Mouse (Mus musculus) lung, postnatal 4 days (tissue): ENCODE results near the gene Itga7.

Experiments
- DNase-seq, 2 experiments: peaks; one replicate each; pipeline ENCODE4 v3.0.0; 2021

Itga7 gene

DNA sequence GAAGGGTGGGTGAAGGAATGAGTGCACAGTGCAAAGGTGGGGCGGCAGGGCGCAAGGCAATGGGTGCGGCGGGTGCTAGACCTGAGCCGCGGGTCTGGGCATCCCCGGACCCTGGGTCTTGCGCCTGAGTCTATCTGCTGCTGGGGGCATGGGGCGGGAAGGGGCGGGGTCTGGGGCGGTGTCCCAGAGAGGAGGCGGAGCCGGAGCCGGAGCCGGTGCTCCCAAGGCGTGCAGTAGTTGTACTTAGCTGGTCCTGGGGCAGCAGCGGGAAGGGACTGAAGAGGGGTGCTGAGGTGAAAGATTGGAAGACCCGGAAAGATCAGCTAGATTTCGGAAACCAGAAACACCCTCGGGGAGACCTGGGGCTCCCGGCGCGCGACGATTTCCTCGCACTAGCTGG is at the start of gene Itga7:
TSS of gene Itga7 (plus strand) at position 245 of the 400 bp plus-strand sequence.
- peak in 1 of 2 experiments; percentile 46 for DNase-seq

DNA sequence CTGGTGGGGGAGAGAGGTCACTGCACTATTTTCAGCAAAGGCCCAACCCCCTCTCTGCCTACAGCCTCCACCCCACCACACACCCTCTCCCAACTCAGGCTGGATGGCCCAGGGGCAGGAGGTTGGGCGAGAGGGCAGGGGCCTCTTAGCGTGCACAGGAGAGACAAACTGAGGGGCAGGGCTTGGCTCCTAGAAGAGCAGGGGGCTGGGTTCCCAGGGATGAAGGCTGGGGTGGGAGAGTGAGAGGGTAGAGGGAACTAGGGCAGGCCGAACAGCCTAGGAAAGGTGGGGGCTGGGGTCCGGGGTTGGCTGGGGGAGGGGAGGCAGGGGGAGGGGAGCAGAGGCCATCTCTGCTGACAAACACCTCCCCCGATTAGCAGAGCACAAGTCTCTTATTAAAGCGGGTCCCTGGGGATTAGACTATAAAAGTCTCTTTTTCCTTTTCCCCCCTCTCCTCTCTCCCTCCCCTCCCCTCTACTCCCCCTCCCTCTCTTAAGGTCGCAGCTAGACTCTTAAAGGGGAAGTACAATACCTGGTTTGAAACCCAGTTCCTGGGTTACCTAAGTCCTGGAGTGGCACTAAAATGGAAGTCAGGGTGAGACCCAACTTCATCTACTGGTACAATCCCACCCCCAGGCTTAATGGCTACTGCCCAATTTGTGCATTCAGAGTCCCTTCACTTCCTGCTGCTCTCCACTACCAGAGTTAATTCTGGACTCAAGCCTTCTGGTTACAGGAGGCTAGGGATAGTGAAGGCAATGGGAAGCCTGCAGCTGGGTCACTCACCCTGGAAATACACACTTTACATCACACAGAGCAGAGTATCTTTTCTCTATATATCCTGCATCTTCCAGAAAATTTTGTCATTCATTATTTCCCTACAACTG is 44.4 kb upstream of the Itga7 start:
- DNase-seq: no peak

DNA sequence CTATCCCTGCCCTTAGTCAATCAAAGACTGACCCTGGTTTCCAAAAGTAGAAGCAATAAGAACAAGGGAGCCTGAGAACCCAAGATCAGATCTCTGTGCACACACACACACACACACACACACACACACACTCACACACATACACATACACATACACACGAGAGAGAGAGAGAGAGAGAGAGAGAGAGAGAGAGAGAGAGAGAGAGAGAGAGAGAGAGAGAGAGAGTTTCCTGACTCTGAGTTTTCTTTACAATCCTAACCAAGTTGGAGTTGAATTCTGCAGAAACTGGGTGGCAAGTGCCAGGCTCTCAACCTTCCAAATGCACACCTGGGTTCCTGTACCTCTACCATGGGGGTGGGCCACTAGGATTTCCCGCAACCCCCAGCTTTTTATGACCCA is 43.8 kb upstream of the Itga7 start:
- no peak for DNase-seq

DNA sequence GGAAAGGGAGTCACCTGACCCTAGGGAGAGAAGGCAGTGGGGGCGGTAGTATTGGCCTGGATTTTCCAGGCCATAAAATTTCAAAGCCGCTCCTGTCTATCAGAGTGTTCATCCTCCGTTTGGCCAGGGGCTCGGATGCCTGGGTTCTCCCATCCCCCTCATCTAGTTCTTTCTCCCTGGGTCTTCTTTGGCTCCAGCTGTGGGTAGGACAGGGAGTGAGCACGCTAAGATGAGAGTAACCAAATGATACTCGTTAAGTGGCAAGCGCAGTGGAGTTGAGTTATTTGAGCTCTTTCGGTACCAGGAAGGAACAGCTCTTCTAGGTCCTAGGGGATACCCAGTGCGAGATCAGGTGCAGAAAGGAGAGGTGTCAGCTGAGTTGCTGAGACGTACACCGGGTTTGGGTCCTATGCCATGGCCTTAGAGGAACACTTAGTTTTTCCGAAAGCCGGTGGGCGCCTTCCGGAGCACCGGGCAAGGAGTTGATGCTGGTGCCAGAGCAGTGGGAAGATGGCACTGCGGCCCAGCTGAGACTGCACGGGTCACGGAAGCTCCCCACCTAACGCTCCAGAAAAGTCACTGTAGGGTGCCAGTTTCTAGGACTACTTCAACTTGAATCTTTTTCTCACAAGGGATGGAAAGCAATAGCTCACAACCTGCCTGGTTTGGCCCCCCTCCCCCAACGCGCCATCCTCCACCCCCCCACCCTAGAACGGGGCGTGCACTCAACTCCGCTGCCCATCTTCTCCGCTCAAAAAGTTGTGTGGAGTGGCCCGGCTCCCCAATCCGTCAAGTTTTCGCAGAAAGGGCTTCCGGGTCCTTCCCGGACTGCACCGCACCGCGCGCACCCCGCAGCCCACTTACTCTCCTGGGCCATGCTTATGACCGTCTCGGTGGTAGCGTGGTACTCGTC is 43.0 kb upstream of the Itga7 start:
- DNase-seq: no peak

DNA sequence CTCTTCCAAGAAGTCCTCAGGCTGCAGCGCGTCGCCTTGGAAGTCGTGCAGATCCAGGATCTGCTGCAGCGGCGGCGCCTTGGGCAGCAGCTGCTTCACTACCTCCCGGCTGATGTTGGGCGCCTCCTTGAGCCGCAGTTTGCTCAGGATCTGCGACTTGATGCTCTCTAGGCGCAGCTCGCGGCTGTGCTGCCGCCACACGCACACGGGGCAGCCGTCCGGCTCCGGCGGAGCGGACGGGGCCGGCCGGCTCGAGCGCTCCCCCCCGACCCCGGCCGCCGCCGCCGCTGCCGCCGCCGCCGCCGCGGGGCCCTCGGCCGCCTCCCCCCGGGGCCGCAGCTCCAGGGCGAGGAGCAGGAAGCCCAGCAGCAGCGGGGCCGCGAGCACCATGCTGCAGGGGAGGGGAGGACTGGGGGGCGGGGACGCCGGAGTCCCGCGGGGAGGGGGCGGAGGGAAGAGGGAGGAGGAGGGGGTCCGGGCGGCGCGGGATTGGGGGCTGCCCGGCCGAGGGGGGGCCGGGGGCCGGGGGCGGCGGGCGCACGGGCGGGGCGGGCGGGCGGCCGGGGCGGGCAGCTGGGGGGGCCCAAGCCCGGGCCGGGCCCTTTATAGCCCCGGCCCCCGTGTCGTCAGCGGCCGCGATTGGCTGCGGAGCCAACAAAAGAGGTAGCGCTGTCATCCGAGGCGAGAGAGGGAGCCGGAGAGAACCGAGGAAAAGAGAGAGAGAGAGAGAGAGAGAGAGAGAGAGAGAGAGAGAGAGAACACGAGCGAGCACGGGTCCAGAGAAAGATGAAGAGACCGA is 42.1 kb upstream of the Itga7 start, which contains the start of gene Gdf11:
TSS of gene Gdf11 (minus strand) at position 423 of the 799 bp plus-strand sequence.
- peak; percentile 57 to 76 for DNase-seq

DNA sequence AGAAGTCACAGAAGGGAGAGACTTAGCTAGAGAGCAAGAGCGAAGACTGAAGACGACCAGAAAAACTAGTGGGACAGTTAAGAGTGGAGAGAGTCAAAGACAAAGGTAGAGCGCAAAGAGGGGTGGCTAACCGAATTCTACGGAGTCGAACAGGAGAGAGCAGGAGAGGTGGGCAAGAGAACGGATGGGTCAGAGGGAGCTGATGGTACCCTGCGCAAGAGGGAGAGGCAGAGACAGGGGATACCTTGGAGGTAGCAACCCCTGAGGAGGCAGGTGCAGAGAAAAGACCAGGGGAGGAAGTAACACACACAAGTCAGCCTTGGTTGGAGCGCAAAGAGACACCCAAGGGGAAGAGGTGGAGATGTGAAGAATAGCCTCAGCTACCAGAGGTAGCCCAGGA is 41.4 kb upstream of the Itga7 start:
- no peak for DNase-seq

DNA sequence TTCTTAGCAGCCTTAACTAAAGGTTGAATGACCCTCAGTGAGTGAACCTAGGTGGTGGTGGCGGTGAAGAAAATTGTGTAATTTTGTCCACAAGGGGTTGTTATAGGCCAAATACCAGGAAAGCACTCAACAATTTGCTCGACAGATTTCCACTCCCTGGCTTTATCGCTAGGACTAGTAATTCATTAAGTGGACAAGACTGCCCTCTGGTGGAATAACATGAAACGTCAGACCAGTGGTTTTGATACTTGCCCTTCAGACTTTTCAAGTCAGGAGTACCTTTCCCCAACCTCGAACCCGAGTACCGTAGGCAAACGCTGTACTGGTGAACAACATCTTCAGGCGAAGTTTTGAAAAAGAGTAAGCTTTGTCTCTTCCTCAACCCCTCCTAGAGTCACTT is 38.2 kb upstream of the Itga7 start:
- peak in 1 of 2 experiments; percentile 84 for DNase-seq

DNA sequence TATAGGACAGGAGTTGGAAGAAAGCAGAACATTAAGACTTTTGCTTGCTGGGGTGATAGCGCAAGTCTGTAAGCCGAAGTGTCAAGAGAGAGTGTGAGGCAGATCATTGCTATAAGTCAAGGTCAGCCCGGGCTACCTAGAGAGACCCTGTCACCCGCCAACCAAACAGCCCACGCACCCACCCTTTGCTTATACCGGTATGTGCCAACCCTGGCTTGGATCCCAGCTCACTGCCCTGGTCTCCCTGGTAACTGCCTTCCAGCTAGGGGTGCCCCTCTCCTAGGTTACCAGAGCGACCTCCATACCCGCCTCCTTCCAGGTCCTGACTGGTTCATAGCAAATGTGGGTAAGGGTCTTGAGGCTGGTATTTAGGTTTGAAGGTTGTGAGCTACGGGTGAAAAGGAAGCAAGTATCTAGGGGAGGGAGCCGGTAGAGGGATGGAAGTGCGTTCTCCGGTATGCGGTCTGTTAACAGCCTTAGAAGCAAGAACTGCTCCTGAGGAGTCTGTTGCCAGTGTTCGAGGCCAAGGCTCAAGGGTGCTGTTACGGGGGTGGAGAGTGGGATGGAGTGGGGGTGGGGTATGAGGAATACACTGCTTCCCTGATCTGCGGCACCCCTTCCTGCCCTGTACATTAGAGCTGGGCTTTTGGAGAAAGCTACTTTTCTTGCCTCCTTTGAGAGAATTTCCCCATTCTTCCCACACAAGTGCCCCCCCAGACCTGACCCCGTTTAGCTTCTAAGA is 37.5 kb upstream of the Itga7 start:
- peak in 1 of 2 experiments; percentile 44 for DNase-seq

DNA sequence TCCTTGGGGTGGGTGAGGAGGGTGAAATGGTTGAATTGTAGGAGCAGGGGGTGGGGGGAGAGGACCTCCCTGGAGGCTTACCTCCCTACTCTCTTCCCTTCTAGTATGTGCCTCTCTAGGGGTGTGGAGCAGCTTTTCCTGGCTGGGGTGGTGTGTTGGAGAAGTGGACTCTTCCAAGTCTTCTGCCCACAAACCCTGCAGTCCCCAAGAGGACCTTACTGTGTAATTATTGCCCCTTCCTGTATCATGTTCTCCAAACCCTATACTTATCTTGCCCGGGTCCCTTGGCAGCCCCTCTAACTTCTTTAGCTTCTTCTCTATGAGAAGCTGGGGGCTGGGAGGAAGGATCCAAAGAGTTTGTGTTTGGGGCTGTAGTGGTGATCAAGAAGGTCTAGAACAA is 36.8 kb upstream of the Itga7 start:
- no peak for DNase-seq

DNA sequence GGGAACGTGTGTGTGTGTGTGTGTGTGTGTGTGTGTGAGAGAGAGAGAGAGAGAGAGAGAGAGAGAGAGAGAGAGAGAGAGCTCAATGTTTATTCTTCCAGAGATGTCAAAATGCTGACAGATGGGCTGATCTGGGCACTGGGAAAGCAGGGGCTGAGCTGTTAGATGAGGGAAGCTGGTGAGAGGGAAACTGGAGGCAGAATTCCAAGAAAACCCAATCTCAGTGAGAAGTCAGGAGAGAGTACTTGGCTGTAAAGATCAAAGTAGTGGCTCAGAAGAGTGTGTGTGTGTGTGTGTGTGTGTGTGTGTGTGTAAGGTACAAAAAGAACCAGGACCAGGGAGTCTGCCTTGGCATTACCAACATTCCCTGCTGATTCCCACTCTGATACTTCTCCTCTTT is 36.1 kb upstream of the Itga7 start:
- no peak for DNase-seq

DNA sequence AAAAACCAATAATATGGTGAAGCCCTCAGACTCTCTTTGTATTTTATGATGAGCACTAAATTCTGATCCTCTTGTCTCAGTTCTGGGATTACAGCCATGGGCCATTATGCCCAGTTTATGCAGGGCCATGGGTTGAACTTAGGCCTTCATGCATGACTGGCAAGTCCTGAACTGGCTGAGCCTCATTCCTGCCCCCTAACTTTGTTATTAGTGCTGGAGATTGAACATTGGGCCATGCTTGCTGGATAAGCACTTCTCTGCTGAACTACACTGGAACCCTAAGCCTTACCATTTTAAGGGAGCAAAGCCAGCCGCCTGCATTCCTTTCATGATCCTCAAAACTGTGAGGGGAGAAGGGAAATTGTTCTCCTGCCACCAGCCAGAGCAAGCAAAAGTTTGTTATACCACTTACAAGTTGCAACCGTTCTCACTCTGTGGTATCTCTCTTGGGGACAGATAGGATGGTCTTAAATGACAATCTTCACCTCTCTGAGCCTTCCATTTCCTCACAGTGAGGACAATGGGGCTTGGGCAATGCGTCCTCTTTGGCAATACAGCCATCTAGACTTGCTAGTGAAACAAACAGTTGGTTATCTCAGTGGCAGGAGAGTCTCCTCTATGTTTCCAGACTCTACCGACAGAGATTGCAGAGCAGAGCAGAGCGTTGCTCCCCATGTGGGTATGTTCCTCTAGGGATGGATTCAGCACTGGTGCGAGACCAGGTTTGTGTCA is 33.7 kb upstream of the Itga7 start:
- no peak for DNase-seq

DNA sequence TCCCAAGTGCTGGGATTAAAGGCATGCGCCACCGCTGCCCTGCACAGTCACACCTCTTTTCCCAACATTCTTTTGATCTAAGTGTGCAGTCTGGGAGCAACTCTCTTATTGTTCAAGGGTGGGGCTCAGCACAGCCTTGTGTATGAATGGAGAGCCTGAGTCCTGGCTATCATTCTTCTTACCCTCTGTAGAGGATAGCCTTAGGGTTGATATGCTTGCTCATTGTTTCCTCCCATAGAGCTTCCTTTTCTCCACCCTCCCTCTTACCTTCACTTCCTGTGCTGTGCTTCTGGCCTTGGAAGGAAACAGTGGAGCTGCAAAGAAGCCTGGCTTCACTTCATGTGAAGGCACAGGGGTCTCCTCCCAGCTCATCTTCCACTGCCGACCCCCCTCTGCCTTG is 32.9 kb upstream of the Itga7 start, which contains the start of gene Cd63:
TSS of gene Cd63 (plus strand) at position 292 of the 400 bp plus-strand sequence.
- DNase-seq: no peak

DNA sequence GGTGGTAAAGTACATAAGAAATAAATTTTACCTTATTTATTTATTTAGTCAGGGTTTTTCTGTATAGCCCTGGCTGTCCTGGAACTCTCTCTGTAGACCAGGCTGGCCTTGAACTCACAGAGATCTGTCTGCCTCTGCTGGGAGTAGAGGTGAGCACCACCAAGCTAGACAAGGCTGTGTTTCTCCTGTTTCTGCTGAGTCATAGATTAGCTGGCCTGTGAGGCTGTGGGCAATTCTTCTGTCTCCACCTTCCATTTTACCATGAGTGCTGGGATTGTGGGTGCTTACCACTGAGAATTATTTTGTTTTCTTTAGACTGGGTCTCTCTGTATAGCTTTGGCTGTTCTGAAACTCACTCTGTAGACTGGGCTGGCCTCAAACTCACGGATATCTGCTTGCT is 32.2 kb upstream of the Itga7 start:
- DNase-seq: no peak

DNA sequence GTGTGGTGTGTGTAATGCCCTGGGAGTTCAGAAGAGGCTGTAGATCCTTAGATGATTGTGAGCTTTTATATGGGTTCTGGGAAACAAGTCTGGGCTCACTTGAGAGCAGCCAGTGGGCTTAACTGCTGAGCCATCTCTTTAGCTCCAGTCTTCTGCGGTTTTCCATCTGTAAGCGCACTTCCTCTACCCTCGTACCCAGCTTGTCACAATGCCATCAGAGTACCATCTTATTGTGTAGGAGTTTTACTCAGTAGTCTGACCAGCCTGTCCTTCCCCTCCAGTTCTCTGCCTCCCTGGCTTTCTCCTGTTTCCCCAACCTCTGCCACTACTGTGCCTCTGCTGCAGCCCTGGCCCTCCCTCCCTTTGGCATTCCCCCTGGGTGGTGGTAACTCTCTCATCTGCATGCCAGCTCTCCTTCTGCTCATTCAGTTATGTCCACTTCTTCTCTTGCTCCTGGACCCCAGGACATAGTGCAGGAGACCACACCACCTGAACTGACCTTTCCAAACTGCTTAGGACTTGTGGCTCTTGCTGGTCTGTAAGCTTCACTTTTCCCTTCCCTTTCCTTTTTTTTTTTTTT is 31.1 kb upstream of the Itga7 start:
- DNase-seq: no peak

DNA sequence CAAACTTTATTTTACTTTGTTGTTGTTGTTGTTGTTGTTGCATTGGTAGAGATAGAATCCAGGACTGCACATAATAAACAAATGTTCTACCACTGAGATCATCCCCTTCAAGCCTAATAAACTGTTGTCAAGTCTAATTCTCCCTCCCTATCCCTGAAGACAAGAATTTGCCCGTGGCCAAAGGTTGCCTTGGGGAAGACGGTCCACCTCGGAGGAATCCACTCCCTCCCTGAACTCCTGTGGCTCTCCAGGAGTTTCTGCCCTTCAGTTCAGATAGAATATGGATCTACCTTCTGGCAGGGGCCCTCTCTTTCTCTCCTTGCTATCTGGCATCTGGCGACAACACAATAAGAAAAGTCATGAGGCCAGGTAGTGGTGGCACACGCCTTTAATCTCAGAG is 28.8 kb upstream of the Itga7 start:
- no peak for DNase-seq

DNA sequence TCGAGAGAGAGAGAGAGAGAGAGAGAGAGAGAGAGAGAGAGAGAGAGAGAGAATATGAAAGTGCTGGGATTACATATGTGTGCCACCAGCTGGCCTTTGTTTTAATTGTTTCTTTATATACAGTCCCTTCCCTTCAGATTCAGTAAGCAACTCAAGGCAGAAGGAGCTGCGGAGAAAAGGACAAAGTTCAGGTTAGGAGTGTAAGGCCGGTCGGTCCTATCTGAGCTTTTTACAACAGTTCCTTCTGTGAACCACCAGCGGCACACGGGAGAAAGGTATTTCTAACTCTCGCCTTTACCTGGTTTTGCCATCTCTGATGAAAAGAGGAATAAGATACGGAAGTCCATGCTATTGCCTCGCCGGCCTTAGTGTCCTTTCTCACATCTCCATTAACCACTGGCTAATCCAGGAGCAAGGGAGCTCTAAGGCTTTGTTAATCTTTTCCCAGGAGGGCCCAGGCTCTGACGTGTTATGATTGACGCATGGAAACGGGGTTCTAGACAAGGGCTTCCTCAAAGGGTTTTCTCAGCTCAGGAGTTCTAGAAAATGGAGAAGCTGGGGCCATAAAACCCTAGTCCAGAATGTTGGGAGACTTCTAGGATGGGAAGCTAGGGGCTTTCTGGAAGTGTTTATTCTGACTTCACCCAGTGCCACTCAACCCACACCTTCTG is 24.7 kb upstream of the Itga7 start:
- DNase-seq: no peak

DNA sequence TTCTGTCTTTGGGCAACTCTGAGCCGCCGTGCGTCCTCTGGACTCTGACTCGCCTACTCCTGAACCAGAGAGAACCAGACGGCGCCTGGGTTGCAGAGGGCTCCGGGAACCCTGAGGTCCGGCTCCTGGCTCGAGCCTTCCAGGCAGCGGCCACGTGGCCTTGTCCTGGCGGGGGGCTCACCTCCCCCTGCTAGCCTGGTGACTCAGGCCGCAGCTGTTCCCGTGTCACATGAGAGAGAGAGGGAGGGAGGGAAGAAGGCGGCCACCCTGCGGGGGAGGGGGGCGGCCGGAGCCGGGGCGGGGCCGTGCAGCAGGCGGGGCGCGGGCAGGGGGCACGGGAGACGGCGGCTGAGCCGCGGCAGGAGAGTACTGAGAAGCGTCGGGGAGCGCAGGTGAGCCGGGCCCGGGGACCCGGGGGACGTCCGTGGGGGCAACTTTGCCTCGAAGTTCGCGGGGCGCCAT is 24.0 kb upstream of the Itga7 start:
- DNase-seq: peak; percentile 86 to 94

DNA sequence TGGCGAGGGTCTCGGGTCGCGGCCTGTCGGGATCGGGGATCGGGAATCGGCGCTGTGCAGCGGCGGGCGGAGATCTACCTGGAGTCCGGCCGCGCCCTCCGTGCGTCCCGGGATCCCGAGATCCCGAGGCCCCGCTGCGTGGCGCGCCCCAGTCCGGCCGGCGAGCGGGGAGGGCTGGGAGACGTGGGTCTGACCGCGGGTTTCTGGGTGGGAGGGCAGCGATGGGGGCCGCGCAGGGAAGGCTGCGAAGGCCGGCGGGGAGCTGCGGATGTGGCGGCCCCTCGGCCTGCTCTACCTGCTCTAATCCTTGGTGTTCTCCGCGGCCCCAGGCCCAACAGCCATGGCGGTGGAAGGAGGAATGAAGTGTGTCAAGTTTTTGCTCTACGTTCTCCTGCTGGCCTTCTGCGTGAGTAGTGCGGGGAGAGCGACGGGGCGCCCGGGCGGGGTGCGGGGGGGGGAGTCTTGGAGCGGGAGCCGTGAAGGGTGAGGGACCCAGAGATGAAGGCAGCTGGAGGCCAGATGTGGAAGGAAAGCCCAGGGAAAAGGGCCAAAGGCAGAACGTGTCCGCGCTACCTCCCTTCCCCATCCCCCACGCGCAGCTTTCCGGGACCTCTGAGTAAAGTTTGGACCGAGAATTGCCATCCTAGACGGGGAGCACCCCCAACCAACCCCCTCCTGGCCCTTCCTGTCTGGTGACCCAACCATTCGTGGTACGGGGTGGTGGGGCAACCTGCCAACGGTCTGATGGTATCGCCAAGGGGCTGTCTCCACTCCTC is 23.4 kb upstream of the Itga7 start:
- peak; percentile 55 to 71 for DNase-seq

DNA sequence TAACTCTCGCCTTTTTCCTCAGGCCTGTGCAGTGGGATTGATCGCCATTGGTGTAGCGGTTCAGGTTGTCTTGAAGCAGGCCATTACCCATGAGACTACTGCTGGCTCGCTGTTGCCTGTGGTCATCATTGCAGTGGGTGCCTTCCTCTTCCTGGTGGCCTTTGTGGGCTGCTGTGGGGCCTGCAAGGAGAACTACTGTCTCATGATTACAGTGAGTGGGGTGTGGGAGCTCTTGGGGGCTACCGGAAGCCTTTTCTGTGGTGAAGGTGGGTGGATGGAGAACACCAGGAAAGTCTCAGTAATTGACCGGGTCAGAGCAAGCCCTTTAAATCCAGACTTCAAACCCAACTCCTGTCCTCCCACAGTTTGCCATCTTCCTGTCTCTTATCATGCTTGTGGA is 22.2 kb upstream of the Itga7 start:
- no peak for DNase-seq
